Mouse (Mus musculus) midbrain, embryonic 12.5 days (tissue): ENCODE measurements around the gene 4930452B06Rik. TPM values are rescaled to one million over a fixed set of nuclear protein-coding genes. Genes with fewer than 3 reads are reported as not detected.

ENCODE experiments used
- ATAC-seq: fragments of 200-750 bp; cut with Nextera tagmentation; 2 replicates; pipeline ENCODE4 v1.8.0; 2017; ENCODE audit warnings: low read depth, moderate TSS enrichment, moderate library complexity; ENCODE audit not compliant: low FRiP score
- H3K27ac ChIP-seq: fragments of 300-500 bp; sonication (generic); replicated peaks from 2 replicates; pipeline ENCODE4 v1.5.1; 2016; ENCODE audit warnings: mild to moderate bottlenecking
- H3K27me3 ChIP-seq: fragments of 300-500 bp; sonication (generic); 2 replicates; pipeline ENCODE4 v1.6.1; 2016; ENCODE audit warnings: mild to moderate bottlenecking
- H3K36me3 ChIP-seq: fragments of 300-500 bp; sonication (generic); 2 replicates; pipeline ENCODE4 v1.6.1; 2016
- H3K4me1 ChIP-seq: fragments of 300-500 bp; sonication (generic); 2 replicates; pipeline ENCODE4 v1.6.1; 2016
- H3K4me2 ChIP-seq: fragments of 300-500 bp; sonication (generic); replicated peaks from 2 replicates; pipeline ENCODE4 v1.6.1; 2016; ENCODE audit warnings: mild to moderate bottlenecking, moderate library complexity
- H3K4me3 ChIP-seq: fragments of 300-500 bp; sonication (generic); 2 replicates; pipeline ENCODE4 v1.5.1; 2016; ENCODE audit warnings: mild to moderate bottlenecking
- H3K9ac ChIP-seq: fragments of 300-500 bp; sonication (generic); replicated peaks from 2 replicates; pipeline ENCODE4 v1.6.1; 2016; ENCODE audit warnings: mild to moderate bottlenecking, moderate library complexity
- H3K9me3 ChIP-seq: fragments of 300-500 bp; sonication (generic); 2 replicates; pipeline ENCODE4 v1.6.1; 2016; ENCODE audit warnings: mild to moderate bottlenecking
- WGBS: fragments of 180-500 bp; shearing (Covaris S2); methylation state at CpG from one replicate; pipeline ENCODE4 v1.1.7; 2016; 5-methylcytosine and 5-hydroxymethylcytosine counted together
- polyA plus RNA-seq: library from polyadenylated mRNA; unstranded; fragments of >200 nt; fragmentation: Nextera tagmentation; extraction: Ambion mirVana; gene quantifications from 2 replicates; pipeline ENCODE4 v1.2.1, GENCODE M21; 2016

Gene 4930452B06Rik
- polyA plus RNA-seq, 1 experiment from 2014 or later = 9.1 TPM

DNA sequence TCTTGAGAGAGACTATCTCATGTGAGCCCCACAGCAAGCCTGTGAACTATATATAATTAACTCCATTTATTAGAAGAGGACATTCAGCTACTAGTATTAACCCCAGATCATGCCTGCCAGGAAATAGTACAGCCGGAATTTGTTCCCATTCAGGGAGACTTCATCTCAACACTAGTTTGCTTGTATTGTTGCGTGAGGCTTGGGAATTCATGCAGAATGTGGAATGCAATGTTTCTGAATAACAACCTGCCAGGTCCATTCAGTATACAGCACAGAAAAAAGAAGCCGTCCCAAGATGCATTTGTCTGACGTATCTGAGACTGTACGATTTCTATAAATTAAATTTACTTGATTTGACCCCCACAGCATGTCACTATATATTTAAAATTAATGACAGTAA lies 190.2 kb downstream of the 4930452B06Rik start:
- ATAC-seq = no peak
- no peak overlapping the region for H3K9ac ChIP-seq
- H3K9me3 ChIP-seq = no peaks in the 10 kb centered on the region
- no peaks in the 10 kb centered on the region for H3K27me3 ChIP-seq
- H3K36me3 ChIP-seq = no peaks in the 10 kb centered on the region
- H3K27ac ChIP-seq = no peak overlapping the region
- WGBS = 85% methylated on average over 5 of the region's 5 CpGs
- no peak overlapping the region for H3K4me3 ChIP-seq
- no peak overlapping the region for H3K4me2 ChIP-seq
- peaks cover 6% of the 10 kb centered on the region; the same call in 1 of the 2 replicates for H3K4me1 ChIP-seq

DNA sequence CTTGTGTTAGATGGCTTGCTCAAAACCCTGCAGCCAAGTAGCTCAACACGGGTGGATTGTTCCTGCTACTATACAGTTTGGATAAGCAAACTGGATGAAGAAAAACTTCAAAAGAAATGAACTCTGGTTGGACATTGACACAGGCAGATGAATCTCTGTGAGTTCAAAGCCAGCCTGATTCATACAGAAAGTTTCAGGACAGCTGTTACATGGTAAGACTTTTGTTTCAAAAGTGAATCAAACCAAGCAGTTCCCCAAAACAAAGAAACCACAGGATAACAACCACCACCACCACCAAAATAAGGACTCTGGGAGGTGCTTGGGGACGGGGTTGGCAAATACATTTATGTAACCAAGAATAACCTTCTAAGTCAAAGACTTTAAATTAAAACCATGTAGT lies 193.2 kb downstream of the 4930452B06Rik start:
- ATAC-seq = no peak
- WGBS = 77% methylated on average over 2 of the region's 2 CpGs

DNA sequence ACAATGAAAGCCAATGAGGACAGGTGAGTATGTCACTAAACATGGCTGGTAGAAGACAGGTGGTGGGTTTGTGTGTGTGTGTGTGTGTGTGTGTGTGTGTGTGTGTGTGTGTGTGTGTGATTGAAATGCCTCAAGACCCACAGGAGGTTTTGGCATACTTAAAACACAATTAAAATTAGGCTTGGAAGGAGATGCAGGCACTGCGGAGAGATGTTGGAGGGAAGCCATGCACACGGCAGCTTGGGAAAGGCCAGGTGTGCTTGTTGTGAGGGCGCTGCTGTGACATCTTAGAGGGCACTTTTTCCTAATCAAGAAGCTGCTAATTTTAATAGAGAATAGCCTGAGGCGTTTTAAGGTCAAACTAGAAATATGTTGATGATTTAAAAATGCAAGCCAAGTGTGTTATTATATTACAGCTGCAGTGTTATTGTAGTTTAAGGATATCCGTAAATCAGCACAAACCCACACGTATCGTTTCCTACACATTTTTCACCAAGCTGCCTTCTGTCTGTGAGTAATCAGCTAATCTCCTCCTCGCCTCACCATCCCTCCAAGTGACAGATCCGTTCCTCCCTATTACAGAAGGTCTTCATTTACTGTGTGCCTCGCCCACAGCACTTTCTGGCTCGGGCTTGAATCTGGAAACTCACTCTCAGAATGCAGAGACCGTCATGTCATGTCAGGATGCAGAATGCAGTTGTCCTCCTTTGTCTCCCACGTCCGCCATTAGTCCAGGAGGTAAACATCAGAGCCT lies 201.5 kb downstream of the 4930452B06Rik start:
- H3K4me1 ChIP-seq = peaks cover 4% of the 10 kb centered on the region; the same call in 1 of the 2 replicates
- no peak overlapping the region for H3K27ac ChIP-seq
- H3K36me3 ChIP-seq = no peaks in the 10 kb centered on the region
- H3K9me3 ChIP-seq = no peaks in the 10 kb centered on the region
- no peak overlapping the region for H3K4me3 ChIP-seq
- H3K9ac ChIP-seq = no peak overlapping the region
- H3K4me2 ChIP-seq = no peak overlapping the region
- 77% methylated on average over 14 of the region's 14 CpGs for WGBS
- ATAC-seq = no peak
- H3K27me3 ChIP-seq = no peaks in the 10 kb centered on the region

More for the DNA sequence above, 193.2 kb downstream of the 4930452B06Rik start:
- no peaks in the 10 kb centered on the region for H3K36me3 ChIP-seq
- no peak overlapping the region for H3K27ac ChIP-seq
- H3K4me1 ChIP-seq = peaks cover 9% of the 10 kb centered on the region
- no peaks in the 10 kb centered on the region for H3K9me3 ChIP-seq
- H3K27me3 ChIP-seq = no peaks in the 10 kb centered on the region
- no peak overlapping the region for H3K9ac ChIP-seq
- no peak overlapping the region for H3K4me3 ChIP-seq
- H3K4me2 ChIP-seq = no peak overlapping the region

DNA sequence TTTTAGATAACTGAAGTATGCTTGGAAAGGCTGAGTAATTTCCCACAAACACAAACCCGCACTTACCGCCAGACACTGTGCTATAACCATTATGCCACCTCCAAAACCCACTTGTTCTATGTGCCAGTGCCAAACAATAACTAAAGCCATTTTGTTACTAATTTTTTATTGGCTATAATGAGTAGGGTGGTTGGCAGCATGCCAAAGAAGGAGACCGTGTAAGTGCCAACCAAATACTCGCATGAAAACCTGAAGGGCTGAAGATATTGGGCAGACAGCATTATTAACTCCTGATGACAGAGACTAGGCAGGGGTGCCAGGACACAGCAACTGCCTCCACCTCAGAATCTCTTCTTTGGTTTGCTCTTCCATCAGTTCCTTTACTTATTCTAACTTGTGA lies 203.1 kb downstream of the 4930452B06Rik start:
- Histone ChIP-seq H3K27ac (no peak overlapping the region), H3K27me3 (no peaks in the 10 kb centered on the region), H3K4me1 (peaks cover 2% of the 10 kb centered on the region; the same call in 1 of the 2 replicates), H3K36me3 (no peaks in the 10 kb centered on the region), H3K9me3 (no peaks in the 10 kb centered on the region), H3K9ac (no peak overlapping the region), H3K4me3 (no peak overlapping the region), H3K4me2 (no peak overlapping the region)
- ATAC-seq = no peak
- WGBS = 96% methylated on average over 4 of the region's 4 CpGs

DNA sequence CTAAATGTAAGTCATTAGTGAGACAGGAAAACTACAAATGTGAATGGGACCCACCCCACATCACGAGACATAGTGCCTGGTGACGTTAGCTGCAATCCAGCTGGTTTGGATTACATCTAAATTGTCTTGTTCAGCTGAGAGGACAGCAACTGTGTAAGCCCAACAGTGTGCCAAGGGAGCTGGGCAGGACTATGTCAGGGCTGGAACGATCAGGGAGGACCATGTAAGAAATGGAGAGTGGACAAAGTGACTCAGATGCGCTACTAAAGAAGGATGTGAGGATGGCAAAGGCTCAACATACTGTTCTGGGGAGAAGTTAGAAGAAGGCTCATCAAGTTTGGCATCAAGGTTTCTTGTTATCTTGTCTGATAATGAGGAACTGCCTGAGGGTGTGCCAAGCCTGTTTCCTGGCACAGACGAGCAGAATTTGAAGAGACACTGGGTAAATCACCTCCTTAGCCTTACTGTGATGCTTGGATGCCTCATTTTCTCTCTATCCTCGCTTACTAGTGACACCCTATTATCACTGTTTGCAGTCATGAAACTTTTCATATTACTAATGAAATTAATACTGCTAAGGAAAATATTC lies 203.6 kb downstream of the 4930452B06Rik start:
- Histone ChIP-seq H3K27me3 (no peaks in the 10 kb centered on the region), H3K4me3 (no peak overlapping the region), H3K36me3 (no peaks in the 10 kb centered on the region), H3K9ac (no peak overlapping the region), H3K4me2 (no peak overlapping the region), H3K9me3 (no peaks in the 10 kb centered on the region), H3K4me1 (no peaks in the 10 kb centered on the region), H3K27ac (no peak overlapping the region)
- ATAC-seq = no peak
- 82% methylated on average over 6 of the region's 6 CpGs for WGBS

DNA sequence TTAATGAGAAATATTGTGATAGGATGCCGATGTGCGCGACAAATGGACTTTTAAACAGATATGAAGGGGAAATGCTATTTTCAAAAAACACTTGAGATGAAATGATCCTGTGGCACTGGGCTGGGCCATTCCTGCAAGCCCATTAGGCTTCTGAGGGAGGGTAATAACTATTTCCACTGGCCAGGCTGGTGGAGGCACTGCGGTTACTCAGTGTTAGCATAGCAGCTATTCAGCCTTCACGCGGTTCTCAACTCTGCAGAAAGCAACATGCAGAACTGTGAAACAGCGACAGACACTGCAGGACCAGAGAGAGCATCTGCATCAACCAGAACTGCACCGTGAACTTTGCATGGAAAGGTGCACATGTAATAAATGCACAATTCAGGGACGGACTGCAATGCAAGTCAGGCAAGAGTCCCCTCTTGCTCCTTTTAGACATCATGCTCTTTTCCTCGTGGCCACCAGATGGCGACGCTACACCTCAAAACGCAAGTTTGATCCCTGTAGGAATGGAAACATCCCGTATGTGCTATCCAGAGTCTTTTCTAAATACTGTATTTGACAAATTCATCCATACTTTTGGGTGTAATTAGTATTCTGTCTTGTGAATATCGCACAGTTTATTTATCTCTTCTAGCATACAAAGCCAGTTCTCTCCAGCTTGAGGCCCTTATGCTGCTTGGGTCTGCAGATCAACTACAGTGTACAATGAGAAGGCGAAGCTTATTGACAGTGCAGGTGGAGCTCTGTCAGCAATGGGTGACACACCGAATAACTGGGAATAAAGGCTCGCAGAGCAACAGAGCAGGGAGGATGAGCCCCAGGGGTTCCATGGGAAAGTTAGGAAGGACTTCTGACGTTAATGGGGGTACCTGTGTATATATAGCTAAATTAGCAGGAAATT lies 205.6 kb downstream of the 4930452B06Rik start:
- no peak overlapping the region for H3K27ac ChIP-seq
- no peaks in the 10 kb centered on the region for H3K4me1 ChIP-seq
- no peak overlapping the region for H3K9ac ChIP-seq
- H3K36me3 ChIP-seq = no peaks in the 10 kb centered on the region
- no peak overlapping the region for H3K4me3 ChIP-seq
- H3K27me3 ChIP-seq = no peaks in the 10 kb centered on the region
- H3K9me3 ChIP-seq = no peaks in the 10 kb centered on the region
- WGBS = 43% methylated on average over 19 of the region's 19 CpGs
- no peak overlapping the region for H3K4me2 ChIP-seq
- peak; percentile 58 for ATAC-seq

DNA sequence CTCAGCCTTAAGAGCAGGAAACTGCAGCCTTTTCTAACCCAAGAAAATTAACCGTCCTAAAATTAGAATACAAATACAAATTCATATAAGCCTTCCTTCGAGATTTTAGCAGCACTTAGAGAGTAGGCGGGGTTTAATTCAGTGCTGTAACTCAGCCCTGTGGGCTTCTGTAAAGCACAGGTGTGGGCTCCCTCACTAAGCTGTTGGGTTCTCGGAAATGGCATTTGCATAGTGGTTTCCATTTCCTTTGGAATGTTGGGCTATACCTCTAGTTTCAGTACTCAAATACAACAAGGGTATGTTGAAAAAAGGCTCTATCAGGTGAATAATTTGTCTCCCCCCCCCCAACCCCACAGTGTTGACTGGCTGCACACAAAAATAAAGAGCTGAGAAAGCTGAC lies 206.3 kb downstream of the 4930452B06Rik start:
- H3K4me1 ChIP-seq = no peaks in the 10 kb centered on the region
- no peaks in the 10 kb centered on the region for H3K36me3 ChIP-seq
- no peak for ATAC-seq
- no peak overlapping the region for H3K9ac ChIP-seq
- H3K4me2 ChIP-seq = no peak overlapping the region
- H3K9me3 ChIP-seq = no peaks in the 10 kb centered on the region
- H3K27ac ChIP-seq = no peak overlapping the region
- WGBS = 68% methylated on average over 4 of the region's 4 CpGs
- no peaks in the 10 kb centered on the region for H3K27me3 ChIP-seq
- H3K4me3 ChIP-seq = no peak overlapping the region

- Histone ChIP-seq H3K4me2 (no peak overlapping the region), H3K4me1 (no peaks in the 10 kb centered on the region), H3K36me3 (no peaks in the 10 kb centered on the region), H3K9me3 (no peaks in the 10 kb centered on the region), H3K27ac (no peak overlapping the region), H3K4me3 (no peak overlapping the region), H3K9ac (no peak overlapping the region), H3K27me3 (no peaks in the 10 kb centered on the region)
- WGBS = 92% methylated on average over 4 of the region's 4 CpGs
- ATAC-seq = no peak
Measured at GRCm38 (mm10) chr14:8451117-8451516, 214.9 kb downstream of the 4930452B06Rik start.

- no peaks in the 10 kb centered on the region for H3K36me3 ChIP-seq
- 93% methylated on average over 6 of the region's 6 CpGs for WGBS
- no peak overlapping the region for H3K4me2 ChIP-seq
- H3K4me3 ChIP-seq = no peak overlapping the region
- H3K27me3 ChIP-seq = no peaks in the 10 kb centered on the region
- no peak for ATAC-seq
- H3K9me3 ChIP-seq = no peaks in the 10 kb centered on the region
- H3K4me1 ChIP-seq = no peaks in the 10 kb centered on the region
- H3K27ac ChIP-seq = no peak overlapping the region
- no peak overlapping the region for H3K9ac ChIP-seq
Measured at GRCm38 (mm10) chr14:8450342-8450741, 215.7 kb downstream of the 4930452B06Rik start.

DNA sequence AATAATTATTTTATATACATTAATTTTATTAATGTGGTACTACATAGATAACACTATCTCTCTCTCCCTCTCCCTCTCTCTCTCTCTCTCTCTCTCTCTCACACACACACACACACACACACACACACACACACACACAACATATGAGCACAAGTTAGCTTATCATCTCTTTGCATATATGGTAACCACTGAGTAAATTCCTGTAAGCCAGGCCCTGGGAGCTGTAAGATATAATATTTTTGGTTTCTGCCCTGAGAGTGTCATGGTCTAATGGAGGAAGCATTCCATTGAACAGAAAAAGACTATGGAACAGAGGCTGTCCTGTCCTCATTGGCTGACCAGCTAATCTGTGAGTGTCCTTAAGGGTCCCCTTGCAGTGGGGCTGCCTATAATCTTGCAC lies 216.7 kb downstream of the 4930452B06Rik start:
- Histone ChIP-seq H3K9ac (no peak overlapping the region), H3K27me3 (no peaks in the 10 kb centered on the region), H3K27ac (no peak overlapping the region), H3K9me3 (no peaks in the 10 kb centered on the region), H3K4me1 (no peaks in the 10 kb centered on the region), H3K4me2 (no peak overlapping the region), H3K36me3 (no peaks in the 10 kb centered on the region), H3K4me3 (no peak overlapping the region)
- ATAC-seq = no peak

DNA sequence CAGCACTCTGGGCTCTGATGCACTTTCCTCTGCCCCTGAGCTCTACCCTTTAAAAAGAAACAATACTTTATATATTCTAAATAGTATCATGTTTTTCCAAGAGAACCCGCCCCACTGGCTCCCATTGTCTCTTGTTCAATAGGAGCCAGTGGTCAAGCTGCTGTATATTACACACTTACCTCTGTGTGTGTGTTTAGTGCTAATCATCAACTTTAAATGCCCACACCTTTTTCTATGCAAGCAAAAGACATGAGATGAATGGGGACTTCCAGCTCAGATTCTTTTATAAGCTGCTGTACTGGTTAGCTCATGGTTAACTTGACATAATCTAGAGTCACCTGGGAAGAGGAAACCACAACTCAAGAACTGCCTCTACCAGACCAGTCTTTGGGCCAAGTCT lies 218.7 kb downstream of the 4930452B06Rik start:
- 91% methylated on average over 1 of the region's 1 CpGs for WGBS
- ATAC-seq = no peak
- H3K27ac ChIP-seq = no peak overlapping the region

GRCm38 (mm10) chr14:8444363-8444762 lies 221.7 kb downstream of the 4930452B06Rik start:
- no peaks in the 10 kb centered on the region for H3K27me3 ChIP-seq
- no peaks in the 10 kb centered on the region for H3K9me3 ChIP-seq
- WGBS = 90% methylated on average over 2 of the region's 2 CpGs
- H3K4me1 ChIP-seq = no peaks in the 10 kb centered on the region
- no peak overlapping the region for H3K4me2 ChIP-seq
- no peak overlapping the region for H3K27ac ChIP-seq
- H3K9ac ChIP-seq = no peak overlapping the region
- H3K4me3 ChIP-seq = no peak overlapping the region
- no peaks in the 10 kb centered on the region for H3K36me3 ChIP-seq
- ATAC-seq = no peak

More for the DNA sequence above, 218.7 kb downstream of the 4930452B06Rik start:
- Histone ChIP-seq H3K36me3 (no peaks in the 10 kb centered on the region), H3K9me3 (no peaks in the 10 kb centered on the region), H3K9ac (no peak overlapping the region), H3K4me3 (no peak overlapping the region), H3K27me3 (no peaks in the 10 kb centered on the region), H3K4me1 (no peaks in the 10 kb centered on the region), H3K4me2 (no peak overlapping the region)
